Mouse (Mus musculus): ENCODE measurements around the gene Ccdc92. TPM values are rescaled to one million over a fixed set of nuclear protein-coding genes. Genes with fewer than 3 reads are reported as not detected.

Ccdc92 gene
- polyA plus RNA-seq (2014; fragmentation: Nextera tagmentation; extraction: Ambion mirVana), result 8.5 and 10.1 TPM in 2 replicates

GRCm38 (mm10) chr5:124862013-124862866 lies at the start of gene Ccdc92, which contains the start of gene Zfp664:
Gene Ccdc92, minus strand, starts transcription at chr5:124862424.
Gene Zfp664, plus strand, starts transcription at chr5:124862691.
- DNase-seq (ENCODE audit: low spot score) (peak; percentile 99), ATAC-seq (ENCODE audit: low read depth) (peak; percentile 95)
- Histone ChIP-seq H3K9me3 (ENCODE audit: control insufficient read depth, low read length) (no peaks in the 10 kb centered on the region), H3K9ac (ENCODE audit: low read depth, low read length) (peak within 1 kb of the TSS; percentile 89), H3K36me3 (ENCODE audit: control insufficient read depth, insufficient read depth, low read length) (peaks cover 14% of the 10 kb centered on the region; the same call in 1 of the 2 replicates), H3K4me2 (ENCODE audit: low read depth, low read length) (peak within 1 kb of the TSS; percentile 96), H3K4me1 (ENCODE audit: control insufficient read depth, insufficient read depth, low read length) (peaks cover 9% of the 10 kb centered on the region), H3K27me3 (replicated peaks; ENCODE audit: control insufficient read depth, insufficient read depth, low read length) (peaks cover 20% of the 10 kb centered on the region), H3K27ac (replicated peaks; ENCODE audit: low read depth, low read length) (peak within 1 kb of the TSS; percentile 88), H3K4me3 (ENCODE audit: low read depth, low read length) (peak within 1 kb of the TSS; percentile 96)
- 0% methylated on average over 55 of the region's 103 CpGs for WGBS

- no peak overlapping the region for H3K9ac ChIP-seq (ENCODE audit: low read depth, low read length)
- no peaks in the 10 kb centered on the region for H3K9me3 ChIP-seq (ENCODE audit: control insufficient read depth, low read length)
- 21% methylated on average over 5 of the region's 5 CpGs for WGBS
- DNase-seq (ENCODE audit: low spot score) (peak; percentile 85), ATAC-seq (ENCODE audit: low read depth) (peak; percentile 70)
- no peak overlapping the region for H3K4me2 ChIP-seq (ENCODE audit: low read depth, low read length)
- H3K36me3 ChIP-seq (ENCODE audit: control insufficient read depth, insufficient read depth, low read length), result no peaks in the 10 kb centered on the region
- no peak overlapping the region for H3K27ac ChIP-seq (replicated peaks; ENCODE audit: low read depth, low read length)
- H3K4me1 ChIP-seq (ENCODE audit: control insufficient read depth, insufficient read depth, low read length), result peaks cover 3% of the 10 kb centered on the region; the same call in 1 of the 2 replicates
- no peak overlapping the region for H3K4me3 ChIP-seq (ENCODE audit: low read depth, low read length)
- H3K27me3 ChIP-seq (replicated peaks; ENCODE audit: control insufficient read depth, insufficient read depth, low read length), result no peaks in the 10 kb centered on the region; the same call in 1 of the 2 replicates
Observed at GRCm38 (mm10) chr5:124908860-124909259, 46.6 kb upstream of the Ccdc92 start.

GRCm38 (mm10) chr5:124906890-124907289 lies 44.7 kb upstream of the Ccdc92 start:
- Histone ChIP-seq H3K9me3 (ENCODE audit: control insufficient read depth, low read length) (no peaks in the 10 kb centered on the region), H3K9ac (ENCODE audit: low read depth, low read length) (no peak overlapping the region), H3K36me3 (ENCODE audit: control insufficient read depth, insufficient read depth, low read length) (no peaks in the 10 kb centered on the region), H3K27me3 (replicated peaks; ENCODE audit: control insufficient read depth, insufficient read depth, low read length) (no peaks in the 10 kb centered on the region; the same call in 1 of the 2 replicates), H3K4me3 (ENCODE audit: low read depth, low read length) (no peak overlapping the region), H3K4me1 (ENCODE audit: control insufficient read depth, insufficient read depth, low read length) (no peaks in the 10 kb centered on the region), H3K27ac (replicated peaks; ENCODE audit: low read depth, low read length) (no peak overlapping the region), H3K4me2 (ENCODE audit: low read depth, low read length) (no peak overlapping the region)
- WGBS, result 67% methylated on average over 13 of the region's 13 CpGs
- ATAC-seq (ENCODE audit: low read depth) (no peak), DNase-seq (ENCODE audit: low spot score) (no peak)

GRCm38 (mm10) chr5:124903852-124904251 lies 41.6 kb upstream of the Ccdc92 start:
- Histone ChIP-seq H3K9me3 (ENCODE audit: control insufficient read depth, low read length) (no peaks in the 10 kb centered on the region), H3K27ac (replicated peaks; ENCODE audit: low read depth, low read length) (no peak overlapping the region), H3K27me3 (replicated peaks; ENCODE audit: control insufficient read depth, insufficient read depth, low read length) (no peaks in the 10 kb centered on the region; the same call in 1 of the 2 replicates), H3K9ac (ENCODE audit: low read depth, low read length) (no peak overlapping the region), H3K4me2 (ENCODE audit: low read depth, low read length) (no peak overlapping the region), H3K36me3 (ENCODE audit: control insufficient read depth, insufficient read depth, low read length) (no peaks in the 10 kb centered on the region), H3K4me3 (ENCODE audit: low read depth, low read length) (no peak overlapping the region), H3K4me1 (ENCODE audit: control insufficient read depth, insufficient read depth, low read length) (peaks cover 14% of the 10 kb centered on the region)
- ATAC-seq (ENCODE audit: low read depth) (no peak), DNase-seq (ENCODE audit: low spot score) (no peak)
- 86% methylated on average over 4 of the region's 4 CpGs for WGBS

GRCm38 (mm10) chr5:124902195-124902594 lies 40.0 kb upstream of the Ccdc92 start:
- ATAC-seq (ENCODE audit: low read depth) (no peak), DNase-seq (ENCODE audit: low spot score) (no peak)
- Histone ChIP-seq H3K9ac (ENCODE audit: low read depth, low read length) (no peak overlapping the region), H3K4me3 (ENCODE audit: low read depth, low read length) (no peak overlapping the region), H3K4me2 (ENCODE audit: low read depth, low read length) (no peak overlapping the region), H3K36me3 (ENCODE audit: control insufficient read depth, insufficient read depth, low read length) (no peaks in the 10 kb centered on the region), H3K27ac (replicated peaks; ENCODE audit: low read depth, low read length) (no peak overlapping the region), H3K9me3 (ENCODE audit: control insufficient read depth, low read length) (no peaks in the 10 kb centered on the region), H3K4me1 (ENCODE audit: control insufficient read depth, insufficient read depth, low read length) (peaks cover 14% of the 10 kb centered on the region), H3K27me3 (replicated peaks; ENCODE audit: control insufficient read depth, insufficient read depth, low read length) (no peaks in the 10 kb centered on the region; the same call in 1 of the 2 replicates)
- 60% methylated on average over 9 of the region's 10 CpGs for WGBS

GRCm38 (mm10) chr5:124901675-124902074 lies 39.5 kb upstream of the Ccdc92 start:
- Histone ChIP-seq H3K4me3 (ENCODE audit: low read depth, low read length) (no peak overlapping the region), H3K27me3 (replicated peaks; ENCODE audit: control insufficient read depth, insufficient read depth, low read length) (no peaks in the 10 kb centered on the region; the same call in 1 of the 2 replicates), H3K9ac (ENCODE audit: low read depth, low read length) (0 out of 2 replicates have a peak overlapping the region, but pooled peaks have one; percentile 8), H3K4me1 (ENCODE audit: control insufficient read depth, insufficient read depth, low read length) (peaks cover 14% of the 10 kb centered on the region), H3K36me3 (ENCODE audit: control insufficient read depth, insufficient read depth, low read length) (no peaks in the 10 kb centered on the region), H3K27ac (replicated peaks; ENCODE audit: low read depth, low read length) (peak overlapping the region; percentile 39; the same call in 1 of the 2 replicates), H3K4me2 (ENCODE audit: low read depth, low read length) (no peak overlapping the region), H3K9me3 (ENCODE audit: control insufficient read depth, low read length) (no peaks in the 10 kb centered on the region)
- no peak for ATAC-seq (ENCODE audit: low read depth)
- DNase-seq (ENCODE audit: low spot score), result no peak
- WGBS, result 85% methylated on average over 6 of the region's 6 CpGs

- H3K27me3 ChIP-seq (replicated peaks; ENCODE audit: control insufficient read depth, insufficient read depth, low read length), result no peaks in the 10 kb centered on the region; the same call in 1 of the 2 replicates
Observed at GRCm38 (mm10) chr5:124900738-124901490, 38.7 kb upstream of the Ccdc92 start.

GRCm38 (mm10) chr5:124899945-124900631 lies 37.9 kb upstream of the Ccdc92 start:
- Histone ChIP-seq H3K4me3 (ENCODE audit: low read depth, low read length) (peak overlapping the region; percentile 23), H3K4me1 (ENCODE audit: control insufficient read depth, insufficient read depth, low read length) (peaks cover 14% of the 10 kb centered on the region), H3K27me3 (replicated peaks; ENCODE audit: control insufficient read depth, insufficient read depth, low read length) (no peaks in the 10 kb centered on the region), H3K9me3 (ENCODE audit: control insufficient read depth, low read length) (no peaks in the 10 kb centered on the region), H3K4me2 (ENCODE audit: low read depth, low read length) (peak overlapping the region; percentile 56), H3K9ac (ENCODE audit: low read depth, low read length) (peak overlapping the region; percentile 50), H3K27ac (replicated peaks; ENCODE audit: low read depth, low read length) (peak overlapping the region; percentile 54), H3K36me3 (ENCODE audit: control insufficient read depth, insufficient read depth, low read length) (no peaks in the 10 kb centered on the region)
- DNase-seq (ENCODE audit: low spot score), result peak; percentile 88
- ATAC-seq (ENCODE audit: low read depth), result peak; percentile 31
- 21% methylated on average over 20 of the region's 20 CpGs for WGBS

More at GRCm38 (mm10) chr5:124900738-124901490, 38.7 kb upstream of the Ccdc92 start:
- Histone ChIP-seq H3K4me3 (ENCODE audit: low read depth, low read length) (no peak overlapping the region), H3K4me2 (ENCODE audit: low read depth, low read length) (no peak overlapping the region; the same call in 1 of the 2 replicates), H3K4me1 (ENCODE audit: control insufficient read depth, insufficient read depth, low read length) (peaks cover 14% of the 10 kb centered on the region), H3K9ac (ENCODE audit: low read depth, low read length) (0 out of 2 replicates have a peak overlapping the region, but pooled peaks have one; percentile 50), H3K27ac (replicated peaks; ENCODE audit: low read depth, low read length) (peak overlapping the region; percentile 39; the same call in 1 of the 2 replicates), H3K36me3 (ENCODE audit: control insufficient read depth, insufficient read depth, low read length) (no peaks in the 10 kb centered on the region), H3K9me3 (ENCODE audit: control insufficient read depth, low read length) (no peaks in the 10 kb centered on the region)
- no peak for ATAC-seq (ENCODE audit: low read depth)
- WGBS, result 68% methylated on average over 19 of the region's 19 CpGs
- DNase-seq (ENCODE audit: low spot score), result no peak
